ENCODE assay signal across 9 mouse cellular contexts in genomic region chr11:69803328-69803727, GRCm38 (mm10). TPM values are rescaled to one million over a fixed set of nuclear protein-coding genes. Genes with fewer than 3 reads are reported as not detected.
A peak's percentile ranks its signal among the peaks of the same experiment; 100 is the strongest.
DNase-seq lines count a peak whose midpoint lies in the region; ATAC-seq and TF ChIP-seq lines count a peak whose summit lies in the region.
"Had no signal": no experiment of that assay in that cellular context is flagged by ENCODE, and none has a peak within 500 bp of the region (broad histone marks: within the 10 kb centered on the region; RNA-seq: fewer than 3 reads in every experiment).

No protein-coding gene starts in this region.

- peak overlapping the region; percentile 61 for H3K9ac ChIP-seq in liver, adult 2 months (ENCODE audit: low read depth, low read length)
- peak overlapping the region; percentile 55 for H3K9ac ChIP-seq in embryonic facial prominence, embryonic 15.5 days
- H3K9ac ChIP-seq in limb, embryonic 12.5 days (replicated peaks) = peak overlapping the region; percentile 52

- H3K9me3 ChIP-seq in embryonic facial prominence, embryonic 15.5 days (replicated peaks) = no peaks in the 10 kb centered on the region
- peaks cover 9% of the 10 kb centered on the region for H3K9me3 ChIP-seq in limb, embryonic 12.5 days

- peak overlapping the region; percentile 59 for H3K4me3 ChIP-seq in liver, adult 2 months (ENCODE audit: insufficient read depth, low read depth, low read length)
- H3K4me3 ChIP-seq in embryonic facial prominence, embryonic 15.5 days (replicated peaks) = peak overlapping the region; percentile 63
- peak overlapping the region; percentile 57 for H3K4me3 ChIP-seq in limb, embryonic 12.5 days (replicated peaks)
- peak overlapping the region; percentile 55 for H3K4me3 ChIP-seq in olfactory bulb, adult 2 months (ENCODE audit: insufficient read depth, low read depth, low read length)

- peaks cover 9% of the 10 kb centered on the region for H3K27me3 ChIP-seq in liver, adult 2 months (ENCODE audit: control insufficient read depth, insufficient read depth, low read length)
- peaks cover 22% of the 10 kb centered on the region for H3K27me3 ChIP-seq in embryonic facial prominence, embryonic 15.5 days
- peaks cover 97% of the 10 kb centered on the region for H3K27me3 ChIP-seq in limb, embryonic 12.5 days

- H3K4me2 ChIP-seq in embryonic facial prominence, embryonic 15.5 days (replicated peaks) = peak overlapping the region; percentile 97
- peak overlapping the region; percentile 92 for H3K4me2 ChIP-seq in limb, embryonic 12.5 days

- peak; percentile 61 for DNase-seq in liver, adult 2 months (ENCODE audit: extremely low read depth, low read depth, low spot score)
- no peak for DNase-seq in liver
- no peak for DNase-seq in embryo, embryonic 9.5 days (ENCODE audit: extremely low spot score)
- no peak for DNase-seq in left cerebral cortex, postnatal 36 days (ENCODE audit: low spot score in 2 of 2)
- no peak for DNase-seq in frontal cortex, adult 2 months (ENCODE audit: extremely low spot score in 1 of 2, low spot score in 1 of 2)

- ATAC-seq in embryonic facial prominence, embryonic 15.5 days (ENCODE audit: insufficient number of reproducible peaks, low FRiP score, low TSS enrichment, low read depth) = no peak
- ATAC-seq in limb, embryonic 12.5 days (ENCODE audit: insufficient number of reproducible peaks, insufficient read depth, low FRiP score, low TSS enrichment, low read depth) = no peak

- WGBS in liver, adult 2 months = 2% methylated on average over 12 of the region's 12 CpGs
- WGBS in embryonic facial prominence, embryonic 15.5 days = 5% methylated on average over 12 of the region's 12 CpGs
- 2% methylated on average over 12 of the region's 12 CpGs for WGBS in limb, embryonic 12.5 days
- 3% methylated on average over 12 of the region's 12 CpGs for WGBS in olfactory bulb, adult 2 months

- intact Hi-C loops in left cerebral cortex, postnatal 36 days (cut with DNase I) = loop anchor here (1.0 to 5.0 kb wide), 3 partner anchors 33 to 74 kb away; partner anchors contain the start of genes Nlgn2 and Tmem95

- peak overlapping the region; percentile 81 for H3K27ac ChIP-seq in liver, adult 2 months (replicated peaks; ENCODE audit: insufficient read depth, low read depth, low read length)
- H3K27ac ChIP-seq in embryonic facial prominence, embryonic 15.5 days (replicated peaks) = peak overlapping the region; percentile 77
- H3K27ac ChIP-seq in limb, embryonic 12.5 days = no peak overlapping the region
- peak overlapping the region; percentile 12 for H3K27ac ChIP-seq in olfactory bulb, adult 2 months (ENCODE audit: insufficient read depth, low read depth, low read length)

- peaks cover 4% of the 10 kb centered on the region for H3K4me1 ChIP-seq in liver, adult 2 months (ENCODE audit: control insufficient read depth, insufficient read depth, low read length)
- peaks cover 62% of the 10 kb centered on the region for H3K4me1 ChIP-seq in embryonic facial prominence, embryonic 15.5 days
- H3K4me1 ChIP-seq in limb, embryonic 12.5 days (replicated peaks) = peaks cover 58% of the 10 kb centered on the region
- H3K4me1 ChIP-seq in olfactory bulb, adult 2 months (ENCODE audit: control insufficient read depth, insufficient read depth, low read length) = peaks cover 35% of the 10 kb centered on the region

- TF ChIP-seq CTCF in liver, adult 2 months (IDR thresholded peaks at IDR 0.05; ENCODE audit: low read depth, low read length) = no peak
- TF ChIP-seq CTCF in olfactory bulb, adult 2 months (IDR thresholded peaks at IDR 0.05; ENCODE audit: insufficient read depth, low read depth, low read length) = no peak

- no peaks in the 10 kb centered on the region for H3K36me3 ChIP-seq in liver, adult 2 months (ENCODE audit: control insufficient read depth, insufficient read depth, low read length)
- no peaks in the 10 kb centered on the region for H3K36me3 ChIP-seq in embryonic facial prominence, embryonic 15.5 days
- H3K36me3 ChIP-seq in limb, embryonic 12.5 days = no peaks in the 10 kb centered on the region

- TF ChIP-seq POLR2A in liver, adult 2 months (IDR thresholded peaks at IDR 0.05; ENCODE audit: extremely low read depth, insufficient read depth, low read length) = no peak
- TF ChIP-seq POLR2A in olfactory bulb, adult 2 months (IDR thresholded peaks at IDR 0.05; ENCODE audit: insufficient read depth, low read depth, low read length) = no peak

- no peaks in the 10 kb centered on the region for H3K79me2 ChIP-seq in liver, adult 2 months (ENCODE audit: control insufficient read depth, insufficient read depth, low read length)

RNA-seq across cellular contexts. Expression of gene Fgf11, which starts 1.7 kb away (rescaled TPM):
- 0.18 and 0.20 TPM in 2 replicates for total RNA-seq in liver, adult 2 months (2014; rRNA removed)
- polyA plus RNA-seq in liver, adult 2 months (2012; rRNA removed) = 0.33 and 0.34 TPM in 2 replicates
- 4.1 and 4.4 TPM in 2 replicates for polyA plus RNA-seq in embryonic facial prominence, embryonic 15.5 days (2015; fragmentation: Nextera tagmentation; extraction: Ambion mirVana)
- 1.2 and 1.5 TPM in 2 replicates for polyA plus RNA-seq in limb, embryonic 12.5 days (2016; fragmentation: Nextera tagmentation; extraction: Ambion mirVana)
- not detected in 2 replicates for polyA plus RNA-seq in olfactory bulb, adult 2 months (2012; ENCODE audit: insufficient read depth, insufficient read length, low replicate concordance, missing spikeins)
- total RNA-seq in left cerebral cortex, postnatal 36 days (2021) = 10 to 100 TPM; 14.1 to 18.7 TPM
- polyA plus RNA-seq in frontal cortex, adult 2 months (2012; rRNA removed) = 18.4 and 22.0 TPM in 2 replicates

RNA-seq across cellular contexts. Expression of gene Tmem102, which starts 2.1 kb away (rescaled TPM):
- total RNA-seq in liver, adult 2 months (2014; rRNA removed) = 2.3 and 2.4 TPM in 2 replicates
- polyA plus RNA-seq in liver, adult 2 months (2012; rRNA removed) = 13.5 and 15.7 TPM in 2 replicates
- polyA plus RNA-seq in embryonic facial prominence, embryonic 15.5 days (2015; fragmentation: Nextera tagmentation; extraction: Ambion mirVana) = 7.5 and 10.0 TPM in 2 replicates
- 1.6 and 1.8 TPM in 2 replicates for polyA plus RNA-seq in limb, embryonic 12.5 days (2016; fragmentation: Nextera tagmentation; extraction: Ambion mirVana)
- not detected in 2 replicates for polyA plus RNA-seq in olfactory bulb, adult 2 months (2012; ENCODE audit: insufficient read depth, insufficient read length, low replicate concordance, missing spikeins)
- total RNA-seq in left cerebral cortex, postnatal 36 days (2021) = not detected
- polyA plus RNA-seq in frontal cortex, adult 2 months (2012; rRNA removed) = 0.48 and 0.62 TPM in 2 replicates

RNA-seq across cellular contexts. Expression of gene Chrnb1, which starts 7.6 kb away (rescaled TPM):
- total RNA-seq in liver, adult 2 months (2014; rRNA removed) = 0.46 and 0.54 TPM in 2 replicates
- polyA plus RNA-seq in liver, adult 2 months (2012; rRNA removed) = 0.28 and 0.35 TPM in 2 replicates
- polyA plus RNA-seq in embryonic facial prominence, embryonic 15.5 days (2015; fragmentation: Nextera tagmentation; extraction: Ambion mirVana) = 29.3 and 38.6 TPM in 2 replicates
- polyA plus RNA-seq in limb, embryonic 12.5 days (2016; fragmentation: Nextera tagmentation; extraction: Ambion mirVana) = 15.4 and 17.1 TPM in 2 replicates
- not detected in 2 replicates for polyA plus RNA-seq in olfactory bulb, adult 2 months (2012; ENCODE audit: insufficient read depth, insufficient read length, low replicate concordance, missing spikeins)
- total RNA-seq in left cerebral cortex, postnatal 36 days (2021) = under 1 TPM; 0.66 to 0.81 TPM
- polyA plus RNA-seq in frontal cortex, adult 2 months (2012; rRNA removed) = 1.4 and 1.9 TPM in 2 replicates

RNA-seq across cellular contexts. Expression of gene Gm39566, which starts 11.8 kb away (rescaled TPM):
- not detected in 2 replicates for total RNA-seq in liver, adult 2 months (2014; rRNA removed)
- not detected in 2 replicates for polyA plus RNA-seq in liver, adult 2 months (2012; rRNA removed)
- polyA plus RNA-seq in embryonic facial prominence, embryonic 15.5 days (2015; fragmentation: Nextera tagmentation; extraction: Ambion mirVana) = not detected in 2 replicates
- not detected in 2 replicates for polyA plus RNA-seq in limb, embryonic 12.5 days (2016; fragmentation: Nextera tagmentation; extraction: Ambion mirVana)
- polyA plus RNA-seq in olfactory bulb, adult 2 months (2012; ENCODE audit: insufficient read depth, insufficient read length, low replicate concordance, missing spikeins) = not detected in 2 replicates
- not detected for total RNA-seq in left cerebral cortex, postnatal 36 days (2021)
- not detected in 2 replicates for polyA plus RNA-seq in frontal cortex, adult 2 months (2012; rRNA removed)
- total RNA-seq: adrenal gland, postnatal 14 days had no signal

RNA-seq across cellular contexts. Expression of gene Spem2, which starts 14.9 kb away (rescaled TPM):
- not detected in 2 replicates for total RNA-seq in liver, adult 2 months (2014; rRNA removed)
- polyA plus RNA-seq in liver, adult 2 months (2012; rRNA removed) = not detected in 2 replicates
- not detected in 2 replicates for polyA plus RNA-seq in embryonic facial prominence, embryonic 15.5 days (2015; fragmentation: Nextera tagmentation; extraction: Ambion mirVana)
- not detected in 2 replicates for polyA plus RNA-seq in limb, embryonic 12.5 days (2016; fragmentation: Nextera tagmentation; extraction: Ambion mirVana)
- polyA plus RNA-seq in olfactory bulb, adult 2 months (2012; ENCODE audit: insufficient read depth, insufficient read length, low replicate concordance, missing spikeins) = not detected in 2 replicates
- total RNA-seq in left cerebral cortex, postnatal 36 days (2021) = not detected
- not detected in 2 replicates for polyA plus RNA-seq in frontal cortex, adult 2 months (2012; rRNA removed)
- total RNA-seq: adrenal gland, postnatal 14 days had no signal
